Mouse (Mus musculus) left cerebral cortex, adult 8-10 months (tissue): ENCODE measurements at regions not wholly inside any gene's neighbourhood (a gene's known extent, or its start where the extent isn't known, plus 50 kb on each side); places are given as distances from the start of the nearest gene placed in this dataset.
A peak's percentile ranks its signal among the peaks of the same experiment; 100 is the strongest.

Experiments used
- DNase-seq, 2 experiments: peaks; one replicate each; pipeline ENCODE4 v3.0.0; 2022; ENCODE audit warnings: low spot score in 2 of 2

DNA sequence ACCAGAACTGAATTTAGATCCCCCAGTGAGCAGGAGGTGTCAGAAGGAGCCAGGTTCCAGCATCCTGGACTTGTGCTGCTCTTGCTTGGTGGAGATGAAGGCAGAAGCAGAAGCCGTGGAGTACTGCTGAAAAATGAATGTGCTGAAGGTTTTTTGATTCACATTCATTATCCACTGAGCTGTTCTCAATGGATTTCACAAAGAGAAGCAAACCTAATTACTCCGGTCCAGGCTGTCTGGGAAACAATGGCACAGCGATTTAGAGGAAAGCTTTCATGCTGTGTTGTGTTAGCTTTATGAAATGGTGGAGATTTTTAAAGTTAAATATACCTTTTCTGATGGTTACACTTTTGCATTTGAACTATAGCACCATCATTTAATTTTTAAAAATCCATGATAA is 535.3 kb upstream of the Adgrl3 start:
- no peak for DNase-seq

DNA sequence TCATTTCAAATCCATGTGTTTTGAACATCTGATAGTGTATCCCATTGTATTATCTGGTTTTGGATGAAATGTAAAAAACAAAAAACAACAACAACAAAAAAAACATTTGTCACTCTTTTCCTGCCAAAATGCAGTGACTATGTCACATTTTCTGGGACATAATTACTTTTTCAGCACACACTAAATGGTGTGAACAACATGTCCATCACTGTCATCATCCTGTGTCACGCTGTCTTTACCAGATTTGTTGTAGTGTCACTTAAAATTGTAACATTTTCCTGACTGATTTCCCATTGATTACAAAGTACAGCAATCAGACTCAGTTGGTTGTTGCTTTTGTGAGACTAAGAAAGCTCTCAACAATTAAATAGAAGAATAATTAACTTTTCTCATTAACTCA is 531.6 kb upstream of the Adgrl3 start:
- no peak for DNase-seq

DNA sequence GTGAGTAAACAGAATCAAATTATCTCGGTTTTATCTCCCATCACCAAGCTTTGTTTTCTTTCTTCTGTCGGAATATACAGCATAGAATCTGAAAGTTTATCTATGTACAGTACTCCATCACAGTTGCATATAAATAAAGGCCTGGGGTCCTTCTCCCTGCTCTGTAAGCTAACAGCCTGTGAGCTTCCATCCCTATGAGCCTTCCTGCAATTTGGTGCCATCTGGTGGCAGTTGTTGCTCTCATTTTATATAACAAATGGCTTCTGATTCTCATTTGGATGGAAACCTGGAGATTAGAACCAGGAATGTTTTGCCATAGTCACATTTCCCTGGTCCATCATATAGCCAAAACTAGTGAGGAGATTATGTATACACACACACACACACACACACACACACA is 511.3 kb upstream of the Adgrl3 start:
- peak; percentile 11 to 13 for DNase-seq

DNA sequence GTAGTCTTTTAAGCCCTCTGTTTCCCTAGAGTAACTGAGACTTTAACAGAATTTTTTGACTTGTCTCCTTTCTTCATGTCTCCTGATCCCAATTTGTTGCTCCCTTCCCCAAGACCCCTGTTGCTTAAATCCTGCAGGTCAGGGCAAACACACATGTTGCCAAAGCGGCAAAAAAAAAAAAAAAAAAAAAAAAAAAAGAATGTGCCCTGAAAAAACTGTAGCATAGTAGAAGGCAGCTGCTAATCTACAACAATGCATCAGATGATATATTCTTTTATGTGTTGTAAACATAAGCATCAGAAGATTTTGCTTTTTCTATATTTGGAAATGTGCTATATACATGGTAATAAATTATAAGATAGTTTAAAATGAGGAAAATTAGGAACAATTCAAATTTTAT is 479.9 kb upstream of the Adgrl3 start:
- no peak for DNase-seq

DNA sequence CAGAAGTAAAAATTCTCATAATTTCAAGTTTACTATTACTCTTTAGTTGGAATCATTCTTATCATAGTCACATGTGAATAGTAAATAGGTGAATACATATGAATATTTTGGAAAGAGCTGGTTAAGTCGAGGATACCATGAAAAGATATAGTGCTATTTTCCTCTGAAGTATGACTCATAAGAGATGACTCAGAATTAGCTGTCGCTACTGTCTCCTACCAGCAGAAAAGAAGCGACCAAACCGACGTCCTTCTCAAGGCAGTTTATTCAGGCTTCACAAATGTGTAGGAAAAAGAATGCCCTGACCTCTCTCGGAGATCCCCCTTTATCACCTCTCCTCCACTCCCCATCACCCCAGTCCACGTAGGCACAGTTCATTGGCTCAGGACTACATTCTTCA is 468.3 kb upstream of the Adgrl3 start:
- no peak for DNase-seq

DNA sequence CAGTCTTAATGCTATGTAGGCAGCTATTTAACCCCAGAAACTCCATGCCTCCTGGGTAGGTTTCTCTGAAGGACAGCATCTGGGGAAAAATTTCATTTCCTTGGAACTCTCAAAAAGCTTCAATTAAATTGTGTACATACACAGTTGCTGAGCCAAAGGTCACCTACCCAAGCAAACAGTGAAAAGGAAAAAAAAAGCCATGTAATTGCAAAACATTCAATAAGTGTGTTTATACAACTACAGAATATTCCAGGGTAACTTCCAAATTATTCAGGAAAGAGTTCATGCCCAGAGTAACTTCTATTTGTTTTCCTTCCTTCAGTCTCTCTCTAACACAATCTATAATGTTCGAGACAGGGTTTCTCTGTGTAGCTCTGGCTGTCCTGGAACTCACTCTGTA is 441.2 kb upstream of the Adgrl3 start:
- no peak for DNase-seq

DNA sequence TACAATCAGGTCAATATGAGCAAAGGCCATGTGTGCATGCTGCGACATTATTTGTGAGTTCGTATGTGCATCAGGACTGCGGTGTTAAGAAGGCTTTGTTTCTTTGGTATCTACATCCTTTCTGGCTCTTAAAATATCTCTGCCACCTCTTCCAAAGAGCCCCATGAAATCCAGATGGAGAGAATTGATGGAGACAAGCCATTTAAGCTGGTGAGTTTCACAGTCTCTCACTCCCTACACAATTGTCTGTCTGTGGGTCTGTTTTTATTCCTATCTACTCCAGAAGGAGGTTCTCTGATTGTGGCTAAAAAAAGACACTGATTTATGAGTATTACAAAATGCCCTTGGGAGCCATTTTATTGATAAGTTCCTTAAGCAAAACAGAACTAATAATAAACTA is 408.4 kb upstream of the Adgrl3 start:
- no peak for DNase-seq

DNA sequence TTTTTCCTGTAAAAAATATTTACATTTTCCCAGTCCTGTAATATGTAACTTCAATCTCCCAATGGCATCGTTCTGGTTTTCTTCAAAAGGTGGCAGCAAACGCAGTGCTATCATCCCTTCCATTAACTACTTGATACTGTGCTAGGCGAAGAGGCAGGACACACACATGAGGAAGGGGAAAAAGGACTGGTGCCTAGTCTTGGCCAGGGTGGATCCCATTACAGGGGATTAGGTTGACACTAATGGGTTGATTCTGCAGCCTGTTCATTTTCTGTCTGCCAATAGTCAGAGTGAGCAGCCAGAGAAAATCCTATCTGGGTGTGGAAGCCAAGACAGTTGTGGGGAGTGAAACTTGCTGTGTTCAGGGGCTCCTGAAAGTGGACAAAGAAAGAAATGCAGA is 392.7 kb upstream of the Adgrl3 start:
- no peak for DNase-seq

DNA sequence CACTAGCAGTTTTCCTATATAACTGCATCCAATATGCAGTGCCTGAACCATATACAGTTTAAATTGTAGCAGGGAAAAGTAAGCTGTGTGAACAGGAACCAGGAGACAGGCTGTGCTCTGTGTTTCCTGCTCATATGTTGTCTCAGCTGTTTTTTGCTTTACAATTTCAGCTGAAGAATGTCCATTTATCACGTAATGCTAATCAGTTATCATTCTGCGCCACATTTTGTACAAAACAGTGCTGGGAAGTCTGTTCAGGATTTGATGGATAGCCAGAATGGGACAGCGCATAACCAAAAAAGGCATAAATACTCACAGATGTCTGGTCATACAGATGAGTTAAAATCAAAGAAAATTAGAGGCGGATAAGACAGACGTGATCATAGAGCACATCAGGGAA is 360.9 kb upstream of the Adgrl3 start:
- DNase-seq, result no peak

DNA sequence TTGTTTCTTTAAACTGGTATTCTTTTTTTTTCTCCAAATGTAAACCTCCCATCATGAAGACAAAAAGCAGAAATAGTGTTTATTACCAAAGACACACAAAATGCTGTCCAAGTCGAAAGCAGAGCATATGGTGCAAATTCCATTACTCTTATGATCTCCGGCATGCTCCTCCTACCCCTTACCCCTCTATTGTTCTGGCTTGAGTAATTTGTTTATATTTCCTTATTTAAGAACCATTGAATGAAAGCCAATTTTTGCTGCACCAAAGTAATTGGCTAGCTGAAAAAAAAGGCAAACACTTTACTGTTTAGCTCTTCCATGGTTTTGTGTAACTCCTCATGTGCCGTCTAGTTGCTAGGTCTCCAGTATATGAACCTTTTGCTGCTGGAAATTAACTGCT is 360.4 kb upstream of the Adgrl3 start:
- DNase-seq, result no peak

DNA sequence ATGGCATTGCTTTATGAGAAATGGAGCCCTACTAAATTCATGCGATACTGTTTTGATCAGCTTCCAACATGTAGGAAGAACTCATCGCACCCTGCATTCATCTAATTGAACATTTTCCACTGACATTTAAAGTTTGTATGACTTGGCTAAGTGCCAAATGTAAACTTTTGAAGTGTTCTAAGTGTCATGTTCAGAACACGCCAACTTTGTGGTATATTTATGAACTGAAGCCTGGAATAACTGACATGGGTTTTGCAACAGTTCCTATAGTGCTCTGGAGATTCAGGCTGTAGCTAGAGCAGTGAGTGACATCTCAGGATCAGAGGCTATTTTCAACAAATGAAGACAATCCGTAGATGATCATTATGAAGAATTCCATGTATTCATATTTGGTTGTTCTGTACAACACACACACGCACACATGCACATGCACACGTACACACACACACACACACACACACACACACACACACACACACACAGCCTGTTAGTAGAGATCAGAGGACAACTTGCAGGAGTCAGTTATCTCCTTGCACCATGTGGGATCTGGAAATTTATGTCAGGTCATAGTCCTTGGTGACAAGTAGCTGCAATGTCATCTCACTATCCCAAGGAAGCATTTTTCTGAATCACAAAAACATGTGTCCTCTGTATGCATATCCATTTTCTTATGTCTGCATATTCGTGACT is 349.5 kb upstream of the Adgrl3 start:
- DNase-seq, result no peak

DNA sequence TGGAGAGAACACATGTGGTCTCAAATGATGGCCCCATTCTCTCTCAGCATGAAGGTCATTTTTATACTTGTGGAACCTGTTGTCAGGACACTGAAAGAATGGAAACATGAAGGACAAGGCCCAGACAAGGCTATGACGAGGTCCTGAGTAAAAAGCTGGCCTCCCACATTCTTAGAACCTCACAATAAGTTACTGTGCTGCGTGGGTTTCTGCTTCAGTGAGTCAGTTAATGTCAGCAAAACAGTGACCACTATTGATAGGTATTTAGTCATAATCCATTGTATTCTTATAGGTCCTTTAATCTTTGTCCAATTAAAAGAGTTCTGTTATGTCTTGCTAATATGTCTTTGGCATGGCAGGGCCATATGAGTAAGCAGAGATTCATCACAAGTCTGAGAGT is 336.5 kb upstream of the Adgrl3 start:
- DNase-seq, result no peak

DNA sequence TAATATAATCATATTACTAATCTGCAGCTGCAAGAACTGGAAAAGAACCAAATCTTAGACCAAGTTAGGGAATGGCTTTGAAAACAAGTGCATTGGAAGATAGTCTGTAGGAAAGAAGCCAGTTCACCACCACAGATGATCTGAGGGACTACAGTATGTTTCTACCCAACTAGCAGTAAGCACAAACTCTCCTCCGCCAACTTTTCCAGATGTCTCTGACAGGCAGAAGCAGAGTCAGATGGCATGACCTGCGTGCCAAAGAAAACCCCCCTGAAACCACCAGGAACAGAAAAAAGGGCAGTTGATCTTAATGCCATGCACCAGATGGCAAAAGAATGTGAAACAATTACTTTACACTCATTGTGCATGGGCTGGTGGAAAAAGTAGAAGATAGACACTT is 319.1 kb upstream of the Adgrl3 start:
- DNase-seq, result no peak

DNA sequence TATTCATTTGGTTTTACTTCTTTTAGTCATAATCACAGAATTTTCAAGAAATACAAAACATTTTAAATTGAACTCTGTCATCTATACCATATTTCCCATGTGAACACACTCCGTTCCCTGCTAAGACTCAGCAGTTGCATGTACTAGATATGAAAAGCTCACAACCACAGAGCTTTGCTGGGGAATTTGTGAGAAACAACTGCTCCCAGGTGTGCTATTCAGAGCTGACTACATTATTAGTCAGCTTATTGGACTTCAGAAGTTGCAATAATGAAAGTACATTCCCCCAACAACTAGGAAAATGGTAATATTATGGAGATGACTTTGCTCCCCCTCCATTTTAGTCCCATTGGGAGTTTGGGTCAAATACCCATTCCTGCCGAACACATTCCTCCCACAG is 315.2 kb upstream of the Adgrl3 start:
- DNase-seq, result no peak

DNA sequence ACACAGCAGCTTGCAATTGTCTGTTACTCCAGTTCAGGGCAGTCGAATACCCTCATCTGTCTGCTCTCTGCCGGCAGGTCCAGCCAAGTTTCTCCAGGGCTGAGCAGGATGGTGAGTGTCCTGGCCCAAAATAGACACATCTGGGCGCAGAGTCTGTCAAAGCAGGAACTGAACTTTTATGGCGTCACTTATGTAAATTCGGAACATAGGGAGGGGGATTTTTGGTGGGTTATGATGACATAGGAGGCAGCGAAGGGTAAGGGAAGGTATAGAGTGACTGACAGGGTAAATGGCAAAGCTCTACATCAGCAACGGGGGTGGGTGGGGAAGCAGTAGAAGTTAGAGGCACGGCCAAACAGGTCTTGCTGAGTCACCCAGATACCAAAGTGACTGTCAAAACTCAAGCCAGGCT is 313.3 kb upstream of the Adgrl3 start:
- no peak for DNase-seq
